Mouse (Mus musculus) embryo, embryonic 11 days (tissue): ENCODE results near the gene Sel1l3.
A peak's percentile ranks its signal among the peaks of the same experiment; 100 is the strongest.

Experiments used
- DNase-seq: peaks from one replicate; pipeline ENCODE4 v3.0.0-alpha.2; 2015

Sel1l3 gene

GRCm38 (mm10) chr5:53172908-53173307 is 40.8 kb downstream of the Sel1l3 start:
- no peak for DNase-seq

GRCm38 (mm10) chr5:53172256-53172636 is 41.5 kb downstream of the Sel1l3 start:
- DNase-seq, result no peak

- no peak for DNase-seq
Measured at GRCm38 (mm10) chr5:53171611-53172255, 42.0 kb downstream of the Sel1l3 start.

GRCm38 (mm10) chr5:53167564-53167963 is 46.2 kb downstream of the Sel1l3 start:
- DNase-seq, result no peak

- DNase-seq, result no peak
Measured at GRCm38 (mm10) chr5:53165672-53166071, 48.1 kb downstream of the Sel1l3 start.

GRCm38 (mm10) chr5:53162436-53162835 is 51.3 kb downstream of the Sel1l3 start:
- no peak for DNase-seq

DNA sequence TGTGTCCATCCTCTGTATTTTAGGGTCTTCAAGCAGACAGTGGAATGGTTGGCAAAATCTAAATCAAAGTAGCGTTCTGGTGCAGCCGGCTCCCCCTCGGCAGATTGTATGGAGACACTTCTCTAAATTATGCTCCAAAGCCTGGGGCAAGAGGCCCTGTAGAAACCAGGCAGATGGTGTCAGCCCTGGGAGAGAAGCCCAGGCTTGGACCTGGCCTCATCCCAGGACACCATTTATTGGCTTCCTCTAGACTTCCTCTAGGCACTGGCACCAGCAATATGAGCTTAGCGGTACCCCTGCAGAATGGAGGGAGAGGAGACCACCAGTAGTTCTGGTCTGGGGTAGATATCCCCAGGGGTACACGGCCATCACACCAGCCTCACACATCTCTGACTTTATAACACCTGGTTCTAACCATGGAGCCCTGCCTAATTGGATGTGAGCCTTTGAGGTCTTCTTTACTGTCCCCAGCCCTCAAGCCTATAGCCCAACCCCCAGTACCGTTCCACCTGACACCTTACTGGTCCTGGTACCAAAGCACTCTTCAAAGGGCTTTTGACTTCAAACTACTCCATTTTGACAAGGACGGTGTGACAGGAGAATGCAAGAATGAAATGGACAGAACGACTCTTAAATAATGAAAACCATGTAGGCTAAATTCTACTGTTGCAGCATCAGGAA is 52.1 kb downstream of the Sel1l3 start:
- no peak for DNase-seq

DNA sequence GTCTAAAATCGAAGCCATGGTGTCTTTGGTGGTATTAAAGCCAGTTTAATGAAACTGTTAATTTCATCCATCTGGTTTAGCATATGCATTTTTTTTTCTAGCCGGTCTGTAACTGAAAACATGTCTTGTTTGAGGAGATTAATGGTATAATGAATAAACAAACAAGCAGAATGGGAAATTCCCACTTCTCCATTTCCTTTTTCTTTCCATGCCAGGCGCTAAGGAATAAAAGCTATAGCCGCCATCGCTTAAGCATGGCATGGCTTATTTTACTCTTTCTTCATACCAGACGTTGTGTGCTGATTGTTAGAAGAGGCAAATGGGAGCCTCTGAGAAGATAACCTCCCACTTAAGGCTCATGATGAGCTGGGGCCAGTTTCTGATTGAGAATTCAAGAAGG is 53.5 kb downstream of the Sel1l3 start:
- no peak for DNase-seq

DNA sequence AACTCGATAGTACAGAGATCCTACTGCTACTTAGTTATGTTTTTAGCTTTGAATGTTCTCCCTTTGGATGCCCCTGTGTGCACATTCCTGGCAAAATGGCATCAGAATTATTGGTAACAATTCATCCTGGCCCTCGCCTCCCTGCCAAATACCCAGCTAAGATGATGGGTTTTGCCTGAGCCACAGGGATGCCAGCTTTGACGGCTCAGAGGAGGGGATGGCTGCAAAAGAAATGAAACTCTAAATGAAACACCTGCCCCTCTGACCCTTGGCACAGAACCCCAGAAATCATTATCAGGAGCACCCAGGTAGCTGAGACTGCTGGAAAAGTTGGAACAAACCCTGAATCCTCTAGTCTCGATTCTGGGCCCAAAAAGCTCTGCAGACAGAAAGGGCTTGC is 54.1 kb downstream of the Sel1l3 start:
- no peak for DNase-seq

DNA sequence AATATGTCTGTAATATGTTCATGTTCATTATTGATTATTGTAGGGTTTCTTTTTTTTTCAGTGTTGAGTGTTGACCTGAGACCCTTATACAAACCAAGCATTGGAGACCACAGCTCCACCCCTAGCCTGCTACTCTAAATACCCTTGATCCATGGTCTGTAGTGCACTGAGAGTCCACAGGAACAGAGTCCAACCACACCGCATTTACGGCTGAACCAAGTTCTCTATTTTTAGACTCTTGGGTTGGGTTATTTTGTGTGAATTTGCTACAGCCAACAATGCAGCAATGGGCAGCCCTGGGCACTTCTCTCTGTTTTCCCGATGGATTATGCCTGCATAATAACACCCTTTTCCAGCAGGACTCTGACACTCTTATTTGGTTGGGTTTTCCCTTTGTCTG is 54.6 kb downstream of the Sel1l3 start:
- no peak for DNase-seq

DNA sequence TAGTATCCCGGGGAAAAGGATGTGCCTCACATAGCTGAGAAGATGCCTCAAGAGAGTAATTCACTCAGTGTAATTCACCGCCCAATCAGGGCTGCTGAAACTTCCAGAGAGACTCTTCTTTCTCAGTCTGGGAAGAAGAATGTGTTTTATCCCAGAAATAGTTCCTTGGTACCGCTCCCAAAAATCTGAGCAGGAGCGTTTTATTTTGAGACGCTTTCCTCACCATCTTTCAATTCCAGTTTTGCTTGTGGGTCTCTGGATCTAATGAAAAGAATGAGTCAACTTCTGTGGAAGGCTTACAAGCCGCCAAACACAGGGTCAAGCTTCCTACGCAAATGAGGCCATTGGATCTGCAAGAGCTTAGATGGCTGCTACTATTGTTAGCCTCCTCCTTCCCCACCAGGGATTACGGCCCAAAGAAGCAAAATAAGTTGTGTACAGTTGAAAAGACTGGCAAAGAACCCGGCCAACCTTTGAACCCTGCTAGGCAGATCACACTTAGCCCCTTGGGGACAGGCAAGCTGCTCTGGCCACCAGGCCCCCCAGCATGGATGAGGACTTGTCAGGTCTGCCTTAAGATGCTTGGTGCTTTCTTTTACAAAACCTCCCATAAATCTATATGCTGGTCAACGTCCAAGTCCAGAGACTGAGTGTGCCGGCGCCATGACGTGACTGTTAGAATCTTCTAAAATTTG is 57.6 kb downstream of the Sel1l3 start:
- no peak for DNase-seq

DNA sequence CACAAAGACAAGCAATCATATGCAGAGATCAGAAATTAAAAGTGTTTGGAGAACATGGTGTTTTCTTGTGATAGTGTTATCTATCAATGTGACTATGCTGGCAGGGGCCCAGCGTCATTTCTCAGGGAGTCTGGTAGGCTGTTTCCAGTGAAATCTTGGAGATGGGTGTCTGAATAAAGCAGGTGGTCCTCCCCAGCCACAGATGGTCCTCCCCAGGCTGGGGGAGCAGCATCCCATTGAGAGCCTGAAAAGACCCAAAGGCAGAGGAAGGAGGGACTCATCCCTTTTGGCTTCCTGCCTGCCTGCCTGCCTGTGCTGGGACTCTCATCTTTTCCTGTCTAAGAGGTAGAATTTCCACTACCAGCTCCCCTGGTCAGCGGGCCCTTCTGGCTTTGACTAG is 59.2 kb downstream of the Sel1l3 start:
- no peak for DNase-seq

DNA sequence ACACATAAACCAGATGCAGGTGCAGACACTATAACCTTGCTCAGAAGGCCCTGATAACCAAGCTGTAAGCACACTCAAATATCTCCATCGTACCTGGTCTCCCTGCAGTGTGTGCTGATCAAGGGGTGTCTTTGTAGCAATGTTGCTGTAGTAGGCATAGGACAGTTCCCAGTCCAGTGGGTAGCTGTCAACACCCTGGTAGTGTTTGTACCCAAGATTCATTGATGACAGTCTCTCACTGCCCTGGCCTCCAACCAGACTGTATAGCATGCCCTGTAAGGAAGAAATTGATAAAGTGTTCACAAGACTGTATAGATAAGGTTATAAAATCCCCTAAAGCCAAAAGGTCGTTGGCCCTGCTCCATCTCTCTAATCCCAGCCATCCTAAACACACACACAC is 59.6 kb downstream of the Sel1l3 start:
- DNase-seq, result no peak

DNA sequence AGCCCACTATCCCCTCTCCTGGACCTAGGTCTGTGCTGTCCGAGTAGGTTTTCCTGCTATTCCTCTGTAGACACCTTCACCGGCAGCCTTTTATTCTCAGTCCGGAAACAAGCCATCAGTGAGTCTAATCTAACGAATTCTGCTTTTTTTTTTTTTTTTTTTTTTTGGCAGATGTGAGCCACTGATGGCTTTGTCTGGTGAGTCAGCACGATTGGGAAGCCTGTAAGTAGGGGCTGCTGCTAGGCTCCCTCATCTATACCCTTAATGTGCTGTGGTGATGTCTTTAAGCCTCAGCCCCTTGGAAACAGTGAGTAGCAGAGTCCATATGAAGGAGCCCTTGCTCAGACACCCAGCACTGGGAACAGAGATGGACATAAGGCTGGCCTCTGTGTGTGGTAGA is 60.6 kb downstream of the Sel1l3 start:
- DNase-seq, result no peak

DNA sequence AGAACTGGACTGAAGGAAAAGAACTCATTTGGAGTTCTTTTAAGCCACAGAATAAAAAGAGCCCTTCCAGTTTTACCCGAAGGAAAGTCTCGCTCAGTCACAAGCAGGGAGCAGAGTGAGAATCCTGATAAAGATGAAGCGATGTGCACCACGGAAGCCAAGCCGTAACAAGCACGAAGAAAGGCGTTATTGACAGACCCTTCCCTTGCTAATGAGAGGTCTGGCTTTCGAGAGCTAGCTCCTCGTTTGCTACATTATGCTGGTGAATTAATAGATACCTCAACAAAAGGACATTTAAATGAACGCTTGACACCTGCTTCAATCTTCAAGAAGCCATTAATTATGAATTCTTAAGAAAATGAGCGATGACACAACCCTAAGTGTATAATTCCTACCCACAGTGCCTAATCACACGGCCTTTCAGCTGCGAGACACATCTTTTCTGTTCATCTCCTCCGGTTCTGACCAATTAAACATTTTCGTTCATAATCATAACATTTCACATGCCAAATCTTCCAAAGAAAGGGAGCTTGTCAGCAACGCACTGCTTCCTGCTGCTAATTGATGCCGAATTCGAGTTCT is 62.3 kb downstream of the Sel1l3 start:
- no peak for DNase-seq

GRCm38 (mm10) chr5:53148960-53149685 is 64.6 kb downstream of the Sel1l3 start:
- no peak for DNase-seq

- no peak for DNase-seq
Measured at GRCm38 (mm10) chr5:53148160-53148923, 65.4 kb downstream of the Sel1l3 start.

DNA sequence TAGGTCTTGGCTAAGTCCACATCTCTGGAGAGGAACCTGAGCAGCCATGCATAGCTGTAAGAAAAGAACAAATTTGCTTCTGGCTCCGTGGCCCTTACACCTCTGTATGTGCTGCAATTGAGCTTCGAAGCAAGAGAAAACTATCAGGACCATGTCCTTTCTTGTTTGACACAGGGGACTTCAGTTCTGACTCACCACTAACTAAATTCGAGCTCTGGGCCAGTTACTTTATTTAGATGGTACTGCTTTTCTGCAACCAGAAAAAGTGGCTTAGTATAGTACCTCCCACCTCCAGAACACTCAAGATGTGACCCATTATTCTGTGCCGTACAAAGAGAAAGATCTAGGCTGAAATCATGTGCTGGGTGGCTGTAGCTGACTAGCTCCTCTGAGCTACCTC is 66.3 kb downstream of the Sel1l3 start:
- no peak for DNase-seq

- DNase-seq, result peak; percentile 37
Measured at GRCm38 (mm10) chr5:53146684-53147061, 67.1 kb downstream of the Sel1l3 start.

GRCm38 (mm10) chr5:53146049-53146683 is 67.6 kb downstream of the Sel1l3 start:
- DNase-seq, result peak; percentile 26

GRCm38 (mm10) chr5:53142587-53142986 is 71.1 kb downstream of the Sel1l3 start:
- DNase-seq, result no peak
